7 mouse cellular contexts compared by ENCODE assay signal in genomic region chr15:96547256-96548195, GRCm38 (mm10).
DNase-seq lines count a peak whose midpoint lies in the region; ATAC-seq and TF ChIP-seq lines count a peak whose summit lies in the region.

No protein-coding gene starts in this region.

- 74% methylated on average over 21 of the region's 21 CpGs for WGBS in liver, postnatal 0 days (ENCODE audit: insufficient replicate concordance)
- WGBS in forebrain, embryonic 11.5 days: 59% methylated on average over 21 of the region's 21 CpGs
- WGBS in hindbrain, embryonic 14.5 days: 36% methylated on average over 21 of the region's 21 CpGs
- 34% methylated on average over 21 of the region's 21 CpGs for WGBS in stomach, postnatal 0 days

- no peaks in the 10 kb centered on the region for H3K36me3 ChIP-seq in liver, postnatal 0 days (replicated peaks; ENCODE audit: insufficient read depth, low read length)
- H3K36me3 ChIP-seq in forebrain, embryonic 11.5 days (ENCODE audit: control insufficient read depth, insufficient read depth, low read length): no peaks in the 10 kb centered on the region
- no peaks in the 10 kb centered on the region for H3K36me3 ChIP-seq in hindbrain, embryonic 14.5 days (replicated peaks; ENCODE audit: control insufficient read depth, insufficient read depth)
- no peaks in the 10 kb centered on the region for H3K36me3 ChIP-seq in stomach, postnatal 0 days (ENCODE audit: control insufficient read depth, insufficient read depth, low read length)

- TF ChIP-seq EP300 in liver, postnatal 0 days (IDR thresholded peaks at IDR 0.05; ENCODE audit: low read depth): 0 out of 2 replicates have a peak, but pooled peaks have one; percentile 11
- TF ChIP-seq EP300 in stomach, postnatal 0 days (optimal IDR thresholded peaks at IDR 0.05): no peak

- no peaks in the 10 kb centered on the region for H3K9me3 ChIP-seq in liver, postnatal 0 days (ENCODE audit: low read length)
- no peaks in the 10 kb centered on the region for H3K9me3 ChIP-seq in forebrain, embryonic 11.5 days (ENCODE audit: control insufficient read depth, low read length)
- no peaks in the 10 kb centered on the region for H3K9me3 ChIP-seq in hindbrain, embryonic 14.5 days (ENCODE audit: control insufficient read depth, low read length)
- H3K9me3 ChIP-seq in stomach, postnatal 0 days (ENCODE audit: control insufficient read depth, low read length): no peaks in the 10 kb centered on the region

- H3K27me3 ChIP-seq in liver, postnatal 0 days (ENCODE audit: insufficient read depth, low read length): no peaks in the 10 kb centered on the region
- no peaks in the 10 kb centered on the region for H3K27me3 ChIP-seq in forebrain, embryonic 11.5 days (ENCODE audit: control insufficient read depth, insufficient read depth, low read length)
- no peaks in the 10 kb centered on the region for H3K27me3 ChIP-seq in hindbrain, embryonic 14.5 days (ENCODE audit: control insufficient read depth, insufficient read depth, low read length)
- no peaks in the 10 kb centered on the region for H3K27me3 ChIP-seq in stomach, postnatal 0 days (ENCODE audit: control insufficient read depth, insufficient read depth, low read length)

- peaks cover 4% of the 10 kb centered on the region; the same call in 1 of the 2 replicates for H3K4me1 ChIP-seq in liver, postnatal 0 days (ENCODE audit: insufficient read depth)
- H3K4me1 ChIP-seq in forebrain, embryonic 11.5 days (replicated peaks; ENCODE audit: control insufficient read depth, insufficient read depth, low read length): peaks cover 2% of the 10 kb centered on the region; the same call in 1 of the 2 replicates
- H3K4me1 ChIP-seq in hindbrain, embryonic 14.5 days (replicated peaks; ENCODE audit: control insufficient read depth, insufficient read depth, low read length): 0 out of 2 replicates have a peak, but pooled peaks cover 10% of the 10 kb centered on the region
- no peaks in the 10 kb centered on the region for H3K4me1 ChIP-seq in stomach, postnatal 0 days (replicated peaks; ENCODE audit: control insufficient read depth, insufficient read depth)

- peak; percentile 78 for ATAC-seq in liver, postnatal 0 days
- ATAC-seq in forebrain, embryonic 11.5 days (replicated peaks; ENCODE audit: low FRiP score): no peak
- peak; percentile 86 for ATAC-seq in hindbrain, embryonic 14.5 days (ENCODE audit: low FRiP score)
- no peak; the same call in 1 of the 2 replicates for ATAC-seq in stomach, postnatal 0 days (ENCODE audit: low FRiP score, low TSS enrichment)

- no peak for TF ChIP-seq CTCF in liver, postnatal 0 days (IDR thresholded peaks at IDR 0.05; ENCODE audit: low read depth)
- no peak for TF ChIP-seq CTCF in stomach, postnatal 0 days (IDR thresholded peaks at IDR 0.05; ENCODE audit: low read depth)

- H3K9ac ChIP-seq in liver, postnatal 0 days (replicated peaks): no peak overlapping the region
- H3K9ac ChIP-seq in forebrain, embryonic 11.5 days (ENCODE audit: low read length): no peak overlapping the region
- H3K9ac ChIP-seq in hindbrain, embryonic 14.5 days: no peak overlapping the region
- H3K9ac ChIP-seq in stomach, postnatal 0 days (ENCODE audit: low read length): no peak overlapping the region

- no peak overlapping the region for H3K4me2 ChIP-seq in liver, postnatal 0 days (ENCODE audit: low read depth, low read length)
- H3K4me2 ChIP-seq in forebrain, embryonic 11.5 days (ENCODE audit: low read depth, low read length, severe bottlenecking): no peak overlapping the region
- no peak overlapping the region; the same call in 1 of the 2 replicates for H3K4me2 ChIP-seq in hindbrain, embryonic 14.5 days (replicated peaks)
- H3K4me2 ChIP-seq in stomach, postnatal 0 days (replicated peaks; ENCODE audit: low read depth): no peak overlapping the region

- no peak overlapping the region for H3K4me3 ChIP-seq in liver, postnatal 0 days (ENCODE audit: low read depth, low read length)
- H3K4me3 ChIP-seq in forebrain, embryonic 11.5 days (ENCODE audit: low read depth, low read length): no peak overlapping the region
- H3K4me3 ChIP-seq in hindbrain, embryonic 14.5 days (replicated peaks; ENCODE audit: low read length): no peak overlapping the region
- no peak overlapping the region for H3K4me3 ChIP-seq in stomach, postnatal 0 days (ENCODE audit: low read depth, low read length)

- peak overlapping the region; percentile 29; the same call in 1 of the 2 replicates for H3K27ac ChIP-seq in liver, postnatal 0 days (ENCODE audit: low read depth)
- no peak overlapping the region for H3K27ac ChIP-seq in forebrain, embryonic 11.5 days (ENCODE audit: low read depth, low read length)
- no peak overlapping the region for H3K27ac ChIP-seq in hindbrain, embryonic 14.5 days
- H3K27ac ChIP-seq in stomach, postnatal 0 days (replicated peaks): peak overlapping the region; percentile 63

- no peak for DNase-seq in liver, postnatal 0 days
- no peak for DNase-seq in liver
- peak; percentile 48 for DNase-seq in forebrain, embryonic 11.5 days (ENCODE audit: low spot score)
- DNase-seq in hindbrain, embryonic 14.5 days (ENCODE audit: low spot score): peak; percentile 69
- peak; percentile 75 for DNase-seq in lung, postnatal 10 days
- peak; percentile 36 for DNase-seq in stomach, postnatal 0 days (ENCODE audit: low spot score)
- no peak for DNase-seq in spleen, postnatal 14 days (ENCODE audit: low spot score in 2 of 2)

Comparison
In these comparisons a context has a peak if more than half of its experiments do, and no peak if none do; other contexts are left out.
1. ATAC-seq: peak in liver, postnatal 0 days (single experiment) and hindbrain, embryonic 14.5 days (single experiment); none in forebrain, embryonic 11.5 days (single experiment) and stomach, postnatal 0 days (single experiment).
2. DNase-seq: peak in forebrain, embryonic 11.5 days (single experiment), hindbrain, embryonic 14.5 days (single experiment), lung, postnatal 10 days (single experiment) and stomach, postnatal 0 days (single experiment); none in liver, postnatal 0 days (single experiment), liver (single experiment) and spleen, postnatal 14 days (0 of 2).
3. H3K27ac ChIP-seq: peak in liver, postnatal 0 days (single experiment) and stomach, postnatal 0 days (single experiment); none in forebrain, embryonic 11.5 days (single experiment) and hindbrain, embryonic 14.5 days (single experiment).